Mouse (Mus musculus) embryonic facial prominence, embryonic 14.5 days (tissue): ENCODE measurements around the gene Rnf144a. TPM values are rescaled to one million over a fixed set of nuclear protein-coding genes. Genes with fewer than 3 reads are reported as not detected.

Source experiments
- ATAC-seq: fragments of 200-750 bp; cut with Nextera tagmentation; 2 replicates; pipeline ENCODE4 v1.8.0; 2017; ENCODE audit warnings: low read depth, moderate number of reproducible peaks, moderate TSS enrichment
- DNase-seq: peaks from one replicate; pipeline ENCODE4 v3.0.0-alpha.2; 2015; ENCODE audit warnings: low spot score
- H3K27ac ChIP-seq: fragments of 300-500 bp; sonication (generic); replicated peaks from 2 replicates; pipeline ENCODE4 v1.5.1; 2014; ENCODE audit warnings: low read depth, mild to moderate bottlenecking, low read length, moderate library complexity
- H3K27me3 ChIP-seq: fragments of 300-500 bp; sonication (generic); replicated peaks from 2 replicates; pipeline ENCODE4 v1.6.1; 2014; ENCODE audit warnings: low read length; ENCODE audit not compliant: control insufficient read depth, insufficient read depth
- H3K36me3 ChIP-seq: fragments of 300-500 bp; sonication (generic); 2 replicates; pipeline ENCODE4 v1.6.1; 2014; ENCODE audit warnings: low read length, mixed read lengths; ENCODE audit not compliant: control insufficient read depth, insufficient read depth
- H3K4me1 ChIP-seq: fragments of 300-500 bp; sonication (generic); 2 replicates; pipeline ENCODE4 v1.6.1; 2014; ENCODE audit warnings: antibody characterized with exemption, low read length; ENCODE audit not compliant: control insufficient read depth, insufficient read depth
- H3K4me2 ChIP-seq: fragments of 300-500 bp; sonication (generic); 2 replicates; pipeline ENCODE4 v1.6.1; 2014; ENCODE audit warnings: low read depth, mild to moderate bottlenecking, low read length, moderate library complexity, mixed read lengths
- H3K4me3 ChIP-seq: fragments of 300-500 bp; sonication (generic); 2 replicates; pipeline ENCODE4 v1.5.1; 2014; ENCODE audit warnings: low read depth, mild to moderate bottlenecking, low read length
- H3K9ac ChIP-seq: fragments of 300-500 bp; sonication (generic); 2 replicates; pipeline ENCODE4 v1.6.1; 2014; ENCODE audit warnings: low read depth, mild to moderate bottlenecking, low read length, moderate library complexity, mixed read lengths
- H3K9me3 ChIP-seq: fragments of 300-500 bp; sonication (generic); 2 replicates; pipeline ENCODE4 v1.6.1; 2016; ENCODE audit warnings: low read length; ENCODE audit not compliant: control insufficient read depth
- WGBS: fragments of 180-500 bp; shearing (Covaris S2); extraction: QIAGEN DNeasy Blood & Tissue Kit; methylation state at CpG from one replicate; pipeline ENCODE4 v1.1.7; 2014; 5-methylcytosine and 5-hydroxymethylcytosine counted together
- polyA plus RNA-seq: library from polyadenylated mRNA; unstranded; fragments of >200 nt; fragmentation: Nextera tagmentation; extraction: Ambion mirVana; gene quantifications from 2 replicates; pipeline ENCODE4 v1.2.1, GENCODE M21; 2014

The Rnf144a gene
- 24.8 and 31.7 TPM in 2 replicates for polyA plus RNA-seq

GRCm38 (mm10) chr12:26415104-26415771 lies at the start of gene Rnf144a:
Gene Rnf144a, minus strand, starts transcription at chr12:26415254.
- no peaks in the 10 kb centered on the region for H3K27me3 ChIP-seq
- H3K27ac ChIP-seq, result peak within 1 kb of the TSS; percentile 83
- H3K4me3 ChIP-seq, result peak within 1 kb of the TSS; percentile 91
- peak within 1 kb of the TSS; percentile 97 for H3K9ac ChIP-seq
- H3K36me3 ChIP-seq, result no peaks in the 10 kb centered on the region
- ATAC-seq, result peak; percentile 95
- peak within 1 kb of the TSS; percentile 72 for H3K4me2 ChIP-seq
- peak; percentile 92 for DNase-seq
- under 1% methylated on average over 33 of the region's 45 CpGs for WGBS
- no peaks in the 10 kb centered on the region for H3K9me3 ChIP-seq
- H3K4me1 ChIP-seq, result peaks cover 33% of the 10 kb centered on the region

GRCm38 (mm10) chr12:26460091-26460490 lies 45.0 kb upstream of the Rnf144a start:
- H3K27ac ChIP-seq, result no peak overlapping the region
- ATAC-seq, result no peak
- H3K36me3 ChIP-seq, result no peaks in the 10 kb centered on the region
- H3K4me3 ChIP-seq, result no peak overlapping the region
- H3K27me3 ChIP-seq, result no peaks in the 10 kb centered on the region
- no peaks in the 10 kb centered on the region for H3K9me3 ChIP-seq
- no peak overlapping the region for H3K9ac ChIP-seq
- no peak for DNase-seq
- 47% methylated on average over 2 of the region's 2 CpGs for WGBS
- no peak overlapping the region for H3K4me2 ChIP-seq
- peaks cover 8% of the 10 kb centered on the region; the same call in 1 of the 2 replicates for H3K4me1 ChIP-seq

DNA sequence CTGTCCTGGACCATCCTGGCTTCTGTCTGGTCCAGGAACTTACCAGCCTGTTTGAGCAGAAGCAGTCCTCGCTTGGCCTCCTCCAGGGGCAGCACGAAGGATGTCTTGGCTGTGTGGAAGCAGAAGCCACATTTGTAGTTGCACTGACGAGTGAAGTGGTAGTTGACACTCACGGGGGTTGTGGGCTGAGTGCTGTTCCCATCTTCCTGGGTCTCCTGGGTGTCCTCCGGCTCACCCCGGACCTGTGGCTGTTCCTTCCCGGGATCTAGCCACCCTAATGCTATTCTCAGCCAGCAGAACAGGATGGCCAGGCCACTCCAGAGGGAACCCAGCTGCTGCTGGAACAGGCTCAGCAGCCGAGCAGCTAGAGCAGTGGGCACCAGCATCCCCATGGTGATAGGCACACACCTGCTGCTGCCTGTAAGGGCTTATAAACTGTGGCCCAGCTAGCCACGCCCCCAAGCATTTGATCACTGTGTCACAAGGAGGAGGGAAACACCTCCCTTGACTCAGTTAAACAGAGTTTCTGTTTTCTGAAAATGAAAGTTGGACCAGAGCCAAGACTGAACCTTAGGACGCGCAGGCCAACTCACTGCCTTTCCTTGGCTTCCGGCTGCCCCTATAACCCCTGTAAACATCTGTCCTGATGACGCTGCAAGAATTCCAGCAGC lies 41.1 kb upstream of the Rnf144a start, which contains the start of gene Rsad2:
Gene Rsad2 (minus strand): TSS at position 425 of the 671 bp plus-strand sequence.
- Histone ChIP-seq H3K36me3 (no peaks in the 10 kb centered on the region), H3K4me3 (no peak within 1 kb of the TSS), H3K9me3 (no peaks in the 10 kb centered on the region), H3K4me2 (peak within 1 kb of the TSS; percentile 25), H3K27me3 (no peaks in the 10 kb centered on the region), H3K27ac (no peak within 1 kb of the TSS), H3K9ac (no peak within 1 kb of the TSS), H3K4me1 (peaks cover 8% of the 10 kb centered on the region; the same call in 1 of the 2 replicates)
- DNase-seq (peak; percentile 91), ATAC-seq (peak; percentile 92)
- WGBS, result 36% methylated on average over 13 of the region's 13 CpGs

DNA sequence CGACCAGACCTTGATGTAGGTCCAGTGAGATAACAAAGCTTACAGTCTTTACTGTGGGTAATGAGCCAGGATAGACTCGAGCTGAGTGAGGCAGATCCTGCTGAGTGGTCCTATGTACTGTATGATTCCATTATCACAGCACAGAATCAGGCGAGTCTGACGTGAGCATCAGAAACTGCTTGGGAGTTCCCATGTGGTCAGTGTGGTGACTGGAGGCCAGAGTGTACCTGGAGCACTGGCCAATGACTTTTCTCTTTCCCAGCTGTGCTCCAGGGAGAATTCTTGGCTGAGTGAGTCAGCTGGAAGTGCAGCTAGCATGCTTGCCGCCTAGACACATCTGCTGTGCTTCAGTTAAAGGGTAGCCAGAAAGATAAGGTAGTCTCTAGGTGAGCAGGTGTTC lies 39.6 kb upstream of the Rnf144a start:
- Histone ChIP-seq H3K9ac (no peak overlapping the region), H3K9me3 (no peaks in the 10 kb centered on the region), H3K27me3 (no peaks in the 10 kb centered on the region), H3K27ac (no peak overlapping the region), H3K4me3 (no peak overlapping the region), H3K4me2 (no peak overlapping the region), H3K4me1 (peaks cover 8% of the 10 kb centered on the region; the same call in 1 of the 2 replicates), H3K36me3 (no peaks in the 10 kb centered on the region)
- ATAC-seq, result no peak
- WGBS, result 45% methylated on average over 5 of the region's 5 CpGs
- DNase-seq, result no peak

- Histone ChIP-seq H3K4me2 (no peak overlapping the region), H3K27ac (no peak overlapping the region), H3K9me3 (no peaks in the 10 kb centered on the region), H3K9ac (no peak overlapping the region), H3K36me3 (no peaks in the 10 kb centered on the region), H3K4me1 (peaks cover 8% of the 10 kb centered on the region; the same call in 1 of the 2 replicates), H3K27me3 (no peaks in the 10 kb centered on the region), H3K4me3 (no peak overlapping the region)
- ATAC-seq (no peak), DNase-seq (no peak)
- WGBS, result 71% methylated on average over 4 of the region's 4 CpGs
These were observed 37.9 kb upstream of the Rnf144a start for GRCm38 (mm10) chr12:26452951-26453350.

- Histone ChIP-seq H3K27me3 (no peaks in the 10 kb centered on the region), H3K27ac (no peak overlapping the region), H3K4me2 (no peak overlapping the region), H3K4me3 (no peak overlapping the region), H3K36me3 (no peaks in the 10 kb centered on the region), H3K9ac (no peak overlapping the region), H3K4me1 (peaks cover 4% of the 10 kb centered on the region; the same call in 1 of the 2 replicates), H3K9me3 (no peaks in the 10 kb centered on the region)
- 41% methylated on average over 1 of the region's 1 CpGs for WGBS
- no peak for DNase-seq
- no peak for ATAC-seq
These were observed 36.1 kb upstream of the Rnf144a start for GRCm38 (mm10) chr12:26451150-26451549.

DNA sequence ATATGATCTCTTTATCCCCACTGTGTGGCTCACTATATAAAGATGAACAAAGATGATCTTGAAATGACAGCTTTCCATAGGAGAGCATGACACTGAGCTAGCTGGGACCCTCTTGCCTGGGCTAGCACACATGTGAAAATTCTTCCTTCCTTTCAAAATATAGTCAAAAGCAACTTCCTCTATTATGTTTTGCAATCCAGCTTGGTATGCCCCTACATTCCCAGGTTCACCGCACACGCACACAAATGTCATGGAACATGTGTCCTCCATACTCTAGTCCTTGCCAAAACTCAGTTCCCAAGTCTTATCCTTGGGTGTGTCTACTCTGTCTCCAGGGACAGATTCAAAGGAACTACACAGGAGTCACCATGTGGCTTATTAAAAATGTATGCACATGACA lies 34.4 kb upstream of the Rnf144a start:
- no peak overlapping the region for H3K4me3 ChIP-seq
- DNase-seq (no peak), ATAC-seq (no peak)
- H3K27ac ChIP-seq, result no peak overlapping the region
- no peak overlapping the region for H3K9ac ChIP-seq
- H3K27me3 ChIP-seq, result no peaks in the 10 kb centered on the region
- H3K36me3 ChIP-seq, result no peaks in the 10 kb centered on the region
- H3K4me2 ChIP-seq, result no peak overlapping the region
- WGBS, result 97% methylated on average over 2 of the region's 2 CpGs
- H3K9me3 ChIP-seq, result no peaks in the 10 kb centered on the region
- no peaks in the 10 kb centered on the region for H3K4me1 ChIP-seq

DNA sequence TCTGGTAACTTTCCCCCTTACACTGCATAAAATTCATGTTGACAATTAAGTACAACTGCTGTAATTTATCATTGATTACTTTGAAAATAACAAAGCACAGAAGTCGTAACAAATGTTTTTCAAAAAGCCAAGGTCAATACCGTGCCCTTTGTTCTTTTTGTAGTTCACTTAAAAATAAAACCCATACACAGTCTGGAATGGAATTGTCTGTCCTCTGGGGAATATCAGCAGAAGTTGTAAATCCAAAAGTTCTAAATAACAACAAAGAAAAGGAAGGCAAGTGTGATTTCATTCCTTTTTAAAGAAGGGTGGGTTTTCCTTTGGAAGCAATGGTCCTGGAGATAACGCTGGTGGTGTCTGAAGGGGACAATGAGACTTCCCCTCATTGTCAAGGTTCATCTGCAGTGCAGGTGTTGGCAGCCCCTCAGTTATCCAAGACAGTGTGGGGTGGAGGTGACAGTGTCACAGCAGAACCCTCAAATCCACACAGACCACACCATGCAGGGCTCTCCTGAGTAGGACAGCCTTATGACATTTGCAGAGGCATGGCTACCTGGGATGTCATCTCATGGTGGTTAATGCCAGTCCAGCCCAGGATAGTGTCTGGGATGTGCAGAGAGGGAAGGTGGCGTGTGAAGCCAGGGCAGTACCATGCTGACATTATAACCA lies 31.5 kb upstream of the Rnf144a start:
- H3K4me2 ChIP-seq, result no peak overlapping the region
- no peak overlapping the region for H3K9ac ChIP-seq
- H3K4me3 ChIP-seq, result no peak overlapping the region
- no peak for ATAC-seq
- H3K36me3 ChIP-seq, result no peaks in the 10 kb centered on the region
- no peak overlapping the region for H3K27ac ChIP-seq
- WGBS, result 79% methylated on average over 4 of the region's 4 CpGs
- DNase-seq, result no peak
- H3K27me3 ChIP-seq, result no peaks in the 10 kb centered on the region
- H3K9me3 ChIP-seq, result no peaks in the 10 kb centered on the region
- no peaks in the 10 kb centered on the region for H3K4me1 ChIP-seq
